Mouse (Mus musculus) macrophage (primary cell): ENCODE measurements around the gene Tsen34. TPM values are rescaled to one million over a fixed set of nuclear protein-coding genes. Genes with fewer than 3 reads are reported as not detected.

ENCODE experiments used
- H3K27ac ChIP-seq: fragments of 350-480 bp; formaldehyde crosslinking; 2 replicates; pipeline ENCODE4 v1.9.0; 2021
- H3K36me3 ChIP-seq: fragments of 350-480 bp; formaldehyde crosslinking; 2 replicates; pipeline ENCODE4 v1.9.0; 2021; ENCODE audit errors: inconsistent target
- H3K4me3 ChIP-seq: fragments of 350-480 bp; formaldehyde crosslinking; 2 replicates; pipeline ENCODE4 v1.9.0; 2021; ENCODE audit errors: inconsistent target
- H3K79me2 ChIP-seq: fragments of 350-480 bp; formaldehyde crosslinking; 2 replicates; pipeline ENCODE4 v1.9.0; 2021; ENCODE audit errors: inconsistent target
- WGBS: methylation state at CpG from one replicate; pipeline ENCODE4 v1.1.7; 2026; ENCODE audit warnings: inconsistent platforms; ENCODE audit not compliant: missing documents; 5-methylcytosine and 5-hydroxymethylcytosine counted together
- polyA plus RNA-seq: library from polyadenylated mRNA; stranded (reverse); fragments of 250-400 nt; gene quantifications from 3 replicates; pipeline ENCODE4 v1.2.4, GENCODE M21; 2018; ENCODE audit warnings: inconsistent platforms

Gene Tsen34
- polyA plus RNA-seq, 1 experiment from 2014 or later: 16.8 TPM

DNA sequence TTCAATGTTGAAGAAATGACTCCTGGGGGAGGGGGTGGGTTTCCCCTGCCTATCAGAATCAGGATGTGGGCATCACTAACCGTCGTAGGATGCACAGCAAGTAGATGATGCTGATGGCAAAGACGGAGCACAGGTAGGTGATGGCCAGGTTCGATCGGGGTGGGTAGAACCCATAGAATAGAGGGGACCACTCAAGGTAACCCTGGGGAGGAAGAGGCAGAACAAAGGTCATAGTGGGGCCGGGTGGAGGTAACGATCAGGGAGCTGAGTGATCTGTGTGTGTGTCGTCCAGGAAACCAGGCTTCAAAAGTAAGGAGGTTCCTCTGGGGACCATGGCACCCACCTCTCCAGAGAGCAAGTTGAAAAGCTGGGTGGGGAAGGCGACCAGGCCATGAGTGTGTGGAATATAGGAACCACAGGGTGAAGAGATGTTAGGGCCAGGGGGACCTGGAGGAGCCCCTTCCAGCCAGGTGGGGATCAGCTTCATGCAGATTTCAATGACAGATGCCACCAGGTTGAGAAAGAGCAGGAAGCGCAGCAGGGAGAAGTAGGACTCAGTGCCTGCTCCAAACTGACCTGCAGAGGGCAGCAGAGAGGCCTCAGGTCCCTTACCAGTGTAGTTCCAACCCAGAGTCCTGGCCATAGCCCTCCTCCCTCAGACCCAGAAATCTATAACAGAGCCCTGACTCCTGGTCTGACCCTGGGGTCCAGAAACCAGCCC lies 18.0 kb upstream of the Tsen34 start:
- Histone ChIP-seq H3K4me3 (no peak overlapping the region), H3K27ac (no peak overlapping the region), H3K79me2 (no peaks in the 10 kb centered on the region), H3K36me3 (no peaks in the 10 kb centered on the region)
- WGBS: 75% methylated on average over 10 of the region's 10 CpGs

DNA sequence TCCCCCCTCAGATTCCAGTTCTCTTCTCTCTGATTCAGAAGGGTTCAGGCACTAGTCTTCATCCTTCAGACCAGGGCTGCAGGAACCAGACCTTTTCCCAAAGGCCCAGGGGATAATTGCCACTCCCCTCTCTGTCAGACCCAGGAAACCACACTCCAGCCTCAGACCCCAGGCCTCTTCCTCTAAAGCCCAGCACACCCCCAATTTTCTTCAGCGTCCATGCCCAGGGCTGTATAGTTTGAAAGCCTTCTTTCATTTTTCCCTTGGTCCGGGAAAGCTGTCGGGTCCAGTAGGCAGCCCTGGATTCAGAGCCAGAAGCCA lies 17.5 kb upstream of the Tsen34 start:
- H3K27ac ChIP-seq: no peak overlapping the region
- H3K36me3 ChIP-seq: no peaks in the 10 kb centered on the region
- 73% methylated on average over 3 of the region's 3 CpGs for WGBS
- no peak overlapping the region for H3K4me3 ChIP-seq
- no peaks in the 10 kb centered on the region for H3K79me2 ChIP-seq

DNA sequence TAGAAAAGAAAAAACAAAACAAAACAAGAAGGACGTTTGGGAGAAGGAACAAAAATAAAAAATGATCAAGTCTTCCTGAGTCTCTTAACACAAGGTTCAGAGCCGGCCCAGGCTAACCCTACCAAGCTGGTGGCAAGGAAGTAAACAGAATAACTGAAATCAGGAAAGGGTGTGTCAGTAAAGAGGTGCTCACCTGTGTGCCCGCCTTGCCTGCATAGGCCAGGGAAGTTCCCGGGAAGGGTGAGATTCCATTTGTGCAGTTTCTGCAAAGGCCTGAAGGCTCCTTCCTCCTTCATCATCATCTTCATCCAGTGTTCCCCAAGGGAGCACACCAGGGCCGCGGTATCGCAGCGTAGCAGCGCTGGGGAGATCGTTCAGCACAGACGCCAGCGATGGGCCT lies 16.3 kb upstream of the Tsen34 start:
- 89% methylated on average over 12 of the region's 12 CpGs for WGBS
- no peaks in the 10 kb centered on the region for H3K36me3 ChIP-seq
- H3K4me3 ChIP-seq: no peak overlapping the region
- no peak overlapping the region for H3K27ac ChIP-seq
- no peaks in the 10 kb centered on the region for H3K79me2 ChIP-seq

DNA sequence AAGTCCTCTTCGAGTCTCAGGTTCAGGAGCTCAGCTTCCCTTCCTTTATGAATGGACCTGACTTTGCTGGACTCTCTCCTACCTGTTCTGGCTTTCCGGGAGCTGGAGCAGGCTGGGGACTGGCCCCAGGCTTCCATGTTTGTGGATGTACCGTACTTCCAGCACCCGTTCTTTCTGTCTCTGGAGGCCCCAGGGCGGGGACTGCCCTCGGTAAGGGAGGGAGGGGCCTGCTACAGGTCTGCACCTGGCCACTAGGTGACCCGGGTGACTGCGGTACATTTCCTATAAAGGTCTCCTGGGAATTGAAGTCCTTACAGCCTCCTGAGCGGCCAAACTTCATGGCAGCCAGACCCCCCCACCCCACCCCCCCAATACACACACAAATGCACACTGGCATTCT lies 15.3 kb upstream of the Tsen34 start, which contains the start of gene Tmc4:
Tmc4 (minus strand) TSS at position 212 of the 400 bp plus-strand sequence.
- H3K36me3 ChIP-seq: no peaks in the 10 kb centered on the region
- H3K4me3 ChIP-seq: no peak within 1 kb of the TSS
- no peak within 1 kb of the TSS for H3K27ac ChIP-seq
- no peaks in the 10 kb centered on the region for H3K79me2 ChIP-seq
- 82% methylated on average over 8 of the region's 9 CpGs for WGBS

DNA sequence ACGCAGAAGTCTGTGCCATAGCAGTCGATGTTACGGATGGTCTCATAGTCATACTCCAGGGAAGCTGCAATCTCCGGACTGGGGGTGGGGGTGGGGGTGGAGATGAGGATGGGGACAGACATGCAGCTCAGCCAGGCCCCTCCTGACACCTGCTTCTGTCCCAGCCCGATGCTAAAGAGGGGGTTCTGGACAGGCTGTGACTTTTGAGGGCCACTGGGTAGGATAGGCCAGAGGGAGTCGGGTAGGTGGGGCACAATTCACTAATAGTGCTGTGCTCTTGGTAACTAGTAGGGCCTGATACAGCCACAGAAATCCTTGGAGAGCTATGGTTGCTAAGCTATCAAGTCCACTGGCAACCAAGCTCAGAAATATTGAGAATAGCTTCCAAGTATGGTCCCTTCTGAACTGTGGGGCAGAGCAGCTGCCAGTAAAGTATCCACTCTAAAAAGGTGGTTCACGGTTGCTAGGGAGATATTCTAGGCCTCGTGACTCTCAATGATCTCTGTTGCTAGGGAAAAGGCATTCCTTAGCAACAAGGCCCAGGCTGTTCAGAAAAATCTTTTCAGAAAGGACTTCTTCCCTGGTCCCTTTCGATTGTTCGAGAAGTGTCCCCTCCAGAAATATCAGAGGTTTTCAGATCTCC lies 8.6 kb upstream of the Tsen34 start:
- no peak overlapping the region for H3K4me3 ChIP-seq
- 94% methylated on average over 10 of the region's 10 CpGs for WGBS
- no peak overlapping the region for H3K27ac ChIP-seq
- H3K36me3 ChIP-seq: 0 out of 2 replicates have a peak, but pooled peaks cover 8% of the 10 kb centered on the region
- H3K79me2 ChIP-seq: no peaks in the 10 kb centered on the region

DNA sequence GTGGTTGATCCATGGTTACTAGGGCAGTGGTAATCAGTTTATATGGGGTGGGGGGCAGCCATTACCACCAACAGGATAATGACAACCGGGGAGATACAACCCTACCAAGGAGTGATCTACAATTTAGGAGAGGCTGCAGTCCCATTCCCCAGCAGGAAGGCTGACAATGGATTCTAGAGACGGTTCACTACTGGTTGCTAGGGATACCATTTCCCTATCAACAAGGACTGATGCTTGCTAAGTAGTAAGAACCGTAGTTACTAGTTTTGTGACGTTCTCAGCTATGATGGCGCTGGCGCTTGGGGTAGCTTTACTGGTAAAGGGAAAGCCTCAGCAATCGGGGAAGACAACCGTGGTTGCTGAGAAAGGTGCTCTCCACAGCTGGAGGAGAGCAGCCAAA lies 8.0 kb upstream of the Tsen34 start:
- Histone ChIP-seq H3K4me3 (no peak overlapping the region), H3K27ac (no peak overlapping the region), H3K79me2 (no peaks in the 10 kb centered on the region), H3K36me3 (0 out of 2 replicates have a peak, but pooled peaks cover 8% of the 10 kb centered on the region)
- 99% methylated on average over 8 of the region's 8 CpGs for WGBS

DNA sequence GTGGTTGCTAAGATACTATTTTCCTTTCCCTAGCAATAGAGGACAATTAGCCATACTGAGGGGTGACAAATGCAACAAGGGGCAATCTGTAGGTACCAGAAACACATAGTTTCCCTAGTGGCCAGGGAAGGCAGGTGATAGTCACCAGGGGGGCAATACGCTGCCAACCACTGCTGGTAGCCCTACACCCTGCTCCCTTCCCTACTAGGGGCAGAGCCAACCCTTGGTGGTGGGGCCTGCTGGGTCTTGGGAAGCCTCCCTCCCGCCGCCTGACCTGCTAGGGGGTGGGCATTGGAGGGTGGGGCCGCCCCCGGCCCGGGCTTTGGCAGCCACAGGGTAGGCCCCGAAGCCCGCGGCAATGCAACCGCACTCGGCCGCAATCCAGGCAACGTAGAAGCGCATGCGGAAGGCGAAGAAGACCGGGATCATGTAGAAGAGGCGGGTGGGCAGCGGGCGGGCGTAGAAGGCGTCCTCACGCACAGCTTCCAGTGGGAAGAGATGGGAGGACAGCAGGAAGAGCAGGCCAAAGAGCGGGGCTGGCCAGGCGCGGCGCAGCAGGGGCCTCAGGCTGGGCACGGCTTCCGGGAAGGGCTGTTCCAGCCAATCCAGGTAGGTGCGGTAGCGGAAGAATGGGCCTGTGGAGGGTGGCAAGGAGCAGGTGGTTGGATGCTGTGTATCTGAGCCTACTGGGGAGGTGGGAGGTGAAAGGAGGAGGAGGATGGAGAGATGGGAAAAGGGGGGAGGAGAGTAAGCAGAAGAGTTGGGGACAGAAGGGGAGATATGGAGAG lies 7.1 kb upstream of the Tsen34 start:
- 0 out of 2 replicates have a peak, but pooled peaks cover 8% of the 10 kb centered on the region for H3K36me3 ChIP-seq
- H3K27ac ChIP-seq: no peak overlapping the region
- WGBS: 94% methylated on average over 20 of the region's 31 CpGs
- no peak overlapping the region for H3K4me3 ChIP-seq
- no peaks in the 10 kb centered on the region for H3K79me2 ChIP-seq

DNA sequence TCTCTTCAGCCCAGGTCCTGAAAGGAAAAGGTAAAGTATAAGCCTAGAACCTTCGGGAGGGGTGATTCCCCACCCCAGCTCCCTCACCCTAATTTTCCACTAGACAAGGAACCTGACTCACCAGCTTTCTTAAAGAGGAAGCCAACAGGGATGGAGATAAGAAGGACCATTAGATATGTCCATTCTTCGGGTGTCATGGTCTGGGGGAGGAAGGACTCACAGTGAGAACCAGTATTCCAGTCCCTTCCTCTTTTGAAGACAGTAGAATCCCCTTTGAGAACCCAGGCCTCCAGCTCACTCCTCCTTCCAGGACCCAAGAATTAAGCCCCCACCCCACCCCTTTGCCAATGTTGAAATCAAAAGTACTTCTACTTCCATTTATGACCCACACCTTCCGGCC lies 744 bp upstream of the Tsen34 start:
- 0 out of 2 replicates have a peak, but pooled peaks cover 6% of the 10 kb centered on the region for H3K36me3 ChIP-seq
- peaks cover 23% of the 10 kb centered on the region for H3K79me2 ChIP-seq
- WGBS: 6% methylated on average over 3 of the region's 3 CpGs
- H3K27ac ChIP-seq: 0 out of 2 replicates have a peak overlapping the region, but pooled peaks have one; percentile 4
- H3K4me3 ChIP-seq: peak overlapping the region; percentile 61

DNA sequence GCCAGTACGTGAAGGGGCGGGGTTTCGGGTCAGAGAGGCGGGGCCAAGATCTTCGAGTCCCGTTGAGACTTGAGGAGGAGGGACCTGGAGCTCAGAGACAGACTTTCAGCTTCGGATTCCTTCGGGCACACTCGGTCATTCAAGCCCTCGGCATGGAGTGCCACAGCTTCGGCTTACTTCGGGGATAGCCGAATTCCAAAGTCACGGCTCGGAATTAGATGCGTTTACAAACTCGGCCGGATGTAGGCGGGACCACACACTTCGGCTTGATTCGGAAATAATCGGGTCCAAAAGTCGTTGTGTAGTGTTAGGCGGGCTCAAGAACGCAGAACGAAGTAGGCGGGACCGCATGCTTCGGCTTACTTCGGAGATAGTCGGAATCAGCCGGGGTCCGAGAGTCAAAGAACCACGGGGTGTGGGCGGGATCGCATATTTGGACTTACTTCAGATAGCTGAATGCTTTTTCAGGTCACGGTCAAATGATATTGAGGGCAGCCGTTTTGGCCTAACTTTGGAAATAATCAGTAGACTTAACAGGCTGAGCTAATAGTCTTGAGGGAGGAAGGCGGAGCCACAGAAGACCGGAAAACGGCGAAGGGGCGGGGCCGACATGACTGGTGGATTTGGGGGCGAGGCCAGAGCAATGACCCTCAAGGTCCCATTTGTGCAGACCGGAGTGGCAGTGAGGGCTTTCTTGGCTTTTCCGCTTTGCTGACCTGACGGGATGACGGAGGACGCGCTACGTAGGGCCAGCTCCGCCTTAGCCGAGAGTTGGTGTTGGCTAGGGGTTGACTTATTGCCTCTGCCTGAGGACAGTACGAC lies 535 bp downstream of the Tsen34 start, which contains the start of gene Mboat7:
Mboat7 (minus strand) TSS at position 537 of the 822 bp plus-strand sequence.
- Histone ChIP-seq H3K36me3 (peaks cover 16% of the 10 kb centered on the region), H3K79me2 (peaks cover 36% of the 10 kb centered on the region)
- WGBS: under 1% methylated on average over 52 of the region's 55 CpGs

DNA sequence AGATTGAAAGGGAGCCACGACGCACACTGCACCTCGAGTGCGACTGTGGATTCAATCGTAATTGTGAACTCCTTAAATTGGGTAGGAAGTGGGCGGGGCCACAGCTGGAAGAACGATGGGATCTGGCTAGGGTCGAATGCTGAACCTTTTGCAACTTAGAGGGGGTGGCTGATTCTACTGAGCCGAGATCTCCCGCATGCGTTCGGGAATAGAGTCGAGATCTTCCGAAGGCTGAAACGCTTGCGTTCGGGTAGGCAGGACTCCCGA lies 1.1 kb downstream of the Tsen34 start:
- H3K27ac ChIP-seq: peak overlapping the region; percentile 91
- peaks cover 22% of the 10 kb centered on the region for H3K36me3 ChIP-seq
- H3K79me2 ChIP-seq: peaks cover 36% of the 10 kb centered on the region
- H3K4me3 ChIP-seq: peak overlapping the region; percentile 61
- whole genome bisulfite sequencing: 0% methylated on average over 18 of the region's 18 CpGs

More for the DNA sequence above, 535 bp downstream of the Tsen34 start, which contains the start of gene Mboat7:
- peak within 1 kb of the TSS; percentile 61 for H3K4me3 ChIP-seq
- H3K27ac ChIP-seq: peak within 1 kb of the TSS; percentile 91

DNA sequence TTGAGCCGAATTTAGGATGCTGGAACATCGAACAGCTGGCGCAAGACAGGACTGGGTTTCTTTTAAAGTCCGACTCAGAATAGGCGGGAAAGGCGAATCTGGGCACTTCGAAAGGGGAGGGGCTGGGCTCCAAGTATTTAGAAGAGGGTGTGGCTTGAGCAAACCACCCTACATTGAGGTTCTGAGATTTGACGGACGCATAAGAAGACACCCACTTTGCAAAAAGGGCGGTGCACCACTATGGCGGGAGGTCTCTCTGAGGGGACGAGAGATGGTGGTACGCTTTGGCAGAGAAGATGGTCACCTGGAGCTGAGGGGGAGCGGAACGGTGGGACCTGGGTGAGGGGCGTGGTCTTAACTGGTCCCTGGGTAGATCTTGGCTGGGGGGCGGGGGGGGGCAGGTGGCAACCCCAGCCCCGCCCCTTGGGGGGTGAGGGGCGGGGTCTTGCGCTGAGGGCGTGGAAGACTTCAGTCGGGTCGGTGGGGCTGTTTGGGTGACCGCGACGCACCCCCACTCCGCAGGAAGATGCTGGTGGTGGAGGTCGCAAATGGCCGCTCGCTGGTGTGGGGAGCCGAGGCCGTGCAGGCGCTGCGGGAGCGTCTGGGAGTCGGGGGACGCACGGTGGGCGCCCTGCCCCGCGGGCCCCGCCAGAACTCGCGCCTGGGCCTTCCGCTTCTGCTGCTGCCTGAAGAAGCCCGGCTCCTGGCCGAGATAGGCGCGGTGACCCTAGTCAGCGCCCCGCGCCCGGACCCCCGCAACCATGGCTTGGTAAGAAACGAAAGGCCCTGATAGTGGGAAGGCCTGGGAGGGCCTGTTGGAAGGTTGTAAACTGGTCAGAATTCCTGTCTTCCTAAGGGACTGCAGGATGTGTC lies 1.6 kb downstream of the Tsen34 start:
- H3K4me3 ChIP-seq: peak overlapping the region; percentile 62
- H3K36me3 ChIP-seq: peaks cover 28% of the 10 kb centered on the region
- peaks cover 36% of the 10 kb centered on the region for H3K79me2 ChIP-seq
- peak overlapping the region; percentile 91 for H3K27ac ChIP-seq
- under 1% methylated on average over 49 of the region's 55 CpGs for WGBS

DNA sequence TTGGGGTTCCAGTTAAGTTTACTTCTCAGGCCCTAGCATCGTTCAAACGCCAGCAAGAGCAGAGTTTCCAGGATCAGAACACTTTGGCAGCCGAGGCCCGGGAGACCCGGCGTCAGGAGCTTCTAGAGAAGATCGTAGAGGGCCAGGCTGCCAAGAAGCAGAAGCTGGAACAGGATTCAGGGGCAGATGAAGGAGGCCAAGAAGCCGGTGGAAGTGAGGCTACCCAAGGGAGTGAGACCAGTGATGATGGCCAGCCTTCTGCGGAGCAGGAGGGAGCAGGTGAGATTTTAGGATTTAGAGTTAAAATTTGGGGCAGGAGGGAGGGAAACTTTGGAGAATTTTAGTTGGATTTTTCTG lies 2.3 kb downstream of the Tsen34 start:
- Histone ChIP-seq H3K36me3 (peaks cover 34% of the 10 kb centered on the region), H3K79me2 (peaks cover 36% of the 10 kb centered on the region), H3K4me3 (peak overlapping the region; percentile 62), H3K27ac (peak overlapping the region; percentile 53)
- WGBS: 6% methylated on average over 8 of the region's 9 CpGs

DNA sequence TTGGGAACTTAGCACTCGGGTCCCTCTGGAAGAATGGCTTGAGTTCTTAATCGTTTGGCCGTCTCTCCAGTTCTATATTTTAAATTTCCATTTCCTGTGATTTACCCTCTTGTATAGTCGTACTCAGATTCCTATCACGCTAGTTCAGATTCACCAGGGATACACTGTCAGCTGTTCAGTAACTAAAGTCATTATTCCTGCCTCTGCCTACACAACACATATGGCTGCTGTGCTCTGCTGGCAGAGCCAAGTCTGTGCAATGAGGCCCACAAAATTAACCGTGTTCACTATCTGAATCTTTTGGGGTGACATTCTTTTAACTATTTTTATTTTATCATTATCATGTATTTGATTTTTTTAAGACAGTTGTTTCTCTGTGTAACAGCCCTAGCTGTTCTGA lies 5.8 kb downstream of the Tsen34 start:
- Histone ChIP-seq H3K36me3 (peaks cover 39% of the 10 kb centered on the region), H3K27ac (no peak overlapping the region), H3K79me2 (peaks cover 36% of the 10 kb centered on the region), H3K4me3 (no peak overlapping the region)
- 95% methylated on average over 6 of the region's 6 CpGs for WGBS
